Mouse (Mus musculus): ENCODE results near the gene Dcxr.
"Not testable (repeated sequence)": the region's sequence is repeated elsewhere in the genome, so short reads cannot be mapped to it uniquely, and the experiment has no call there.

Dcxr gene

GRCm38 (mm10) chr11:120727169-120727527 lies at the start of gene Dcxr:
TSS of gene Dcxr (minus strand) at chr11:120727281.
- in situ Hi-C loops (cut with MboI, MseI) = loop anchor here (5.0 to 25.0 kb wide), 2 partner anchors 40 to 915 kb away; no protein-coding TSS in a partner anchor

GRCm38 (mm10) chr11:120775774-120776469 lies 48.8 kb upstream of the Dcxr start:
- in situ Hi-C loops (cut with MboI, MseI) = no loop called here

- in situ Hi-C loops (cut with MboI, MseI) = no loop called here
Observed at GRCm38 (mm10) chr11:120773463-120774190, 46.5 kb upstream of the Dcxr start.

GRCm38 (mm10) chr11:120772749-120773148 lies 45.7 kb upstream of the Dcxr start:
- in situ Hi-C loops (cut with MboI, MseI) = no loop called here

- in situ Hi-C loops (cut with MboI, MseI) = loop anchor here (5.0 kb wide), 1 partner anchor 41 kb away; the partner anchor contains the start of gene Dcxr
Observed at GRCm38 (mm10) chr11:120768206-120768605, 41.1 kb upstream of the Dcxr start.

- in situ Hi-C loops (cut with MboI, MseI) = loop anchor here (5.0 kb wide), 1 partner anchor 40 kb away; the partner anchor contains the start of gene Dcxr
Observed at GRCm38 (mm10) chr11:120767023-120767422, 39.9 kb upstream of the Dcxr start.

GRCm38 (mm10) chr11:120763121-120763999 lies 36.3 kb upstream of the Dcxr start:
- in situ Hi-C loops (cut with MboI, MseI) = not testable (repeated sequence)

- in situ Hi-C loops (cut with MboI, MseI) = not testable (repeated sequence)
Observed at GRCm38 (mm10) chr11:120762672-120763041, 35.6 kb upstream of the Dcxr start, which contains the start of gene Hmga1b. TSS of gene Hmga1b (plus strand) at chr11:120762794.

- in situ Hi-C loops (cut with MboI, MseI) = no loop called here
Observed at GRCm38 (mm10) chr11:120761811-120762671, 35.0 kb upstream of the Dcxr start.

GRCm38 (mm10) chr11:120760236-120760635 lies 33.2 kb upstream of the Dcxr start:
- in situ Hi-C loops (cut with MboI, MseI) = no loop called here

- in situ Hi-C loops (cut with MboI, MseI) = no loop called here
Observed at GRCm38 (mm10) chr11:120751606-120752005, 24.5 kb upstream of the Dcxr start.

- in situ Hi-C loops (cut with MboI, MseI) = loop anchor here (5.0 to 25.0 kb wide), 2 partner anchors 797 to 937 kb away; no protein-coding TSS in a partner anchor
Observed at GRCm38 (mm10) chr11:120749430-120749829, 22.3 kb upstream of the Dcxr start.

GRCm38 (mm10) chr11:120747974-120748373 lies 20.9 kb upstream of the Dcxr start:
- in situ Hi-C loops (cut with MboI, MseI) = loop anchor here (5.0 to 25.0 kb wide), 2 partner anchors 796 to 936 kb away; no protein-coding TSS in a partner anchor

GRCm38 (mm10) chr11:120744121-120744701 lies 17.1 kb upstream of the Dcxr start:
- in situ Hi-C loops (cut with MboI, MseI) = loop anchor here (25.0 kb wide), 1 partner anchor 932 kb away; no protein-coding TSS in a partner anchor

GRCm38 (mm10) chr11:120740981-120741380 lies 13.9 kb upstream of the Dcxr start:
- in situ Hi-C loops (cut with MboI, MseI) = loop anchor here (25.0 kb wide), 1 partner anchor 929 kb away; no protein-coding TSS in a partner anchor

- in situ Hi-C loops (cut with MboI, MseI) = loop anchor here (25.0 kb wide), 1 partner anchor 924 kb away; no protein-coding TSS in a partner anchor
Observed at GRCm38 (mm10) chr11:120736424-120736823, 9.3 kb upstream of the Dcxr start.

GRCm38 (mm10) chr11:120733521-120733920 lies 6.4 kb upstream of the Dcxr start:
- in situ Hi-C loops (cut with MboI, MseI) = loop anchor here (25.0 kb wide), 1 partner anchor 921 kb away; no protein-coding TSS in a partner anchor

- in situ Hi-C loops (cut with MboI, MseI) = loop anchor here (25.0 kb wide), 1 partner anchor 920 kb away; no protein-coding TSS in a partner anchor
Observed at GRCm38 (mm10) chr11:120731858-120732680, 5.0 kb upstream of the Dcxr start, which contains the start of gene Cbr2. TSS of gene Cbr2 (minus strand) at chr11:120732114.

GRCm38 (mm10) chr11:120731395-120731794 lies 4.3 kb upstream of the Dcxr start:
- in situ Hi-C loops (cut with MboI, MseI) = loop anchor here (25.0 kb wide), 1 partner anchor 919 kb away; no protein-coding TSS in a partner anchor

Measured in regulatory T cell (primary cell).